Mouse (Mus musculus): Measurements from ENCODE around the gene Pqlc3.

DNA sequence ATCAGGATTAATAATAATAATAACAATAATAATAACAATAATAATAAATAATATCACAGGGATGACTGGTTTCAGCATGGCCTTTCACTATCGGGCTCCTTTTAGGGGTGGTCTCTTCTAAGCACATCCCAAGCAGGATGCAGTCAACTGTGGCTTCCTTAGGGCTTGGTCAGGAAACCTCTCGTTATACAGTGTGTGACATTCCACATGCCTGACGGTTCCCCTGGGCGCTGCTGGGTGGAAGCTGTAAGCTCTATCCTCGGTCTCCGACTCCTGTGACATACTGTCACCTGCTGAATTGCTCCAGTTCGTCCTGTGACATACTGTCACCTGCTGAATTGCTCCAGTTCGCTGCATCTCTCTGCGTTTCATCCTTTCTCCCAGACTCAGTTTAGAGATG lies 36.3 kb upstream of the Pqlc3 start:
- TF ChIP-seq CTCF (IDR thresholded peaks at IDR 0.05; ENCODE audit: extremely low read depth, insufficient read depth, insufficient read length, insufficient replicate concordance) = no peak
- TF ChIP-seq POLR2A (IDR thresholded peaks at IDR 0.05; ENCODE audit: low read depth, low read length) = no peak
